Mouse (Mus musculus) embryonic facial prominence, embryonic 11.5 days (tissue): Measurements from ENCODE around the gene Mgarp. TPM values are rescaled to one million over a fixed set of nuclear protein-coding genes. Genes with fewer than 3 reads are reported as not detected.
A peak's percentile ranks its signal among the peaks of the same experiment; 100 is the strongest.
"Not testable (repeated sequence)": the region's sequence is repeated elsewhere in the genome, so short reads cannot be mapped to it uniquely, and the experiment has no call there.

Source experiments
- ATAC-seq: fragments of 200-750 bp; cut with Nextera tagmentation; replicated peaks from 2 replicates; pipeline ENCODE4 v1.8.0; 2017; ENCODE audit warnings: low read depth; ENCODE audit not compliant: insufficient number of reproducible peaks, low FRiP score, low TSS enrichment
- DNase-seq: peaks from one replicate; pipeline ENCODE4 v3.0.0-alpha.2; 2015; ENCODE audit warnings: low spot score
- H3K27ac ChIP-seq: fragments of 300-500 bp; sonication (generic); replicated peaks from 2 replicates; pipeline ENCODE4 v1.5.1; 2014; ENCODE audit warnings: mild to moderate bottlenecking, low read depth, low read length, control low read depth
- H3K27me3 ChIP-seq: fragments of 300-500 bp; sonication (generic); 2 replicates; pipeline ENCODE4 v1.6.1; 2014; ENCODE audit warnings: mild to moderate bottlenecking, low read length, moderate library complexity, mixed read lengths; ENCODE audit not compliant: control insufficient read depth, insufficient read depth
- H3K36me3 ChIP-seq: fragments of 300-500 bp; sonication (generic); replicated peaks from 2 replicates; pipeline ENCODE4 v1.6.1; 2014; ENCODE audit warnings: low read depth, mild to moderate bottlenecking, low read length, moderate library complexity, mixed read lengths; ENCODE audit not compliant: control insufficient read depth, insufficient read depth
- H3K4me1 ChIP-seq: fragments of 300-500 bp; sonication (generic); 2 replicates; pipeline ENCODE4 v1.6.1; 2014; ENCODE audit warnings: low read length, mixed read lengths; ENCODE audit not compliant: control insufficient read depth, insufficient read depth
- H3K4me2 ChIP-seq: fragments of 300-500 bp; sonication (generic); 2 replicates; pipeline ENCODE4 v1.6.1; 2014; ENCODE audit warnings: low read depth, mild to moderate bottlenecking, control low read depth, low read length, moderate library complexity
- H3K4me3 ChIP-seq: fragments of 300-500 bp; sonication (generic); 2 replicates; pipeline ENCODE4 v1.5.1; 2014; ENCODE audit warnings: low read depth, low read length, control low read depth
- H3K9ac ChIP-seq: fragments of 300-500 bp; sonication (generic); replicated peaks from 2 replicates; pipeline ENCODE4 v1.6.1; 2014; ENCODE audit warnings: mild to moderate bottlenecking, control low read depth, low read length
- H3K9me3 ChIP-seq: fragments of 300-500 bp; sonication (generic); replicated peaks from 2 replicates; pipeline ENCODE4 v1.6.1; 2016; ENCODE audit warnings: mild to moderate bottlenecking, low read length, inconsistent platforms, mixed read lengths; ENCODE audit not compliant: control insufficient read depth
- WGBS: fragments of 180-500 bp; shearing (Covaris S2); extraction: QIAGEN DNeasy Blood & Tissue Kit; methylation state at CpG from one replicate; pipeline ENCODE4 v1.1.7; 2014; 5-methylcytosine and 5-hydroxymethylcytosine counted together
- polyA plus RNA-seq: library from polyadenylated mRNA; unstranded; fragments of >200 nt; fragmentation: Nextera tagmentation; extraction: Ambion mirVana; gene quantifications from 2 replicates; pipeline ENCODE4 v1.2.1, GENCODE M21; 2014

Mgarp gene
- polyA plus RNA-seq, 1 experiment from 2014 or later = 9.1 TPM

GRCm38 (mm10) chr3:51402628-51403027, 6.1 kb upstream of the Mgarp start:
- H3K4me1 ChIP-seq = no peaks in the 10 kb centered on the region
- 90% methylated on average over 12 of the region's 12 CpGs for WGBS
- no peak for ATAC-seq

DNA sequence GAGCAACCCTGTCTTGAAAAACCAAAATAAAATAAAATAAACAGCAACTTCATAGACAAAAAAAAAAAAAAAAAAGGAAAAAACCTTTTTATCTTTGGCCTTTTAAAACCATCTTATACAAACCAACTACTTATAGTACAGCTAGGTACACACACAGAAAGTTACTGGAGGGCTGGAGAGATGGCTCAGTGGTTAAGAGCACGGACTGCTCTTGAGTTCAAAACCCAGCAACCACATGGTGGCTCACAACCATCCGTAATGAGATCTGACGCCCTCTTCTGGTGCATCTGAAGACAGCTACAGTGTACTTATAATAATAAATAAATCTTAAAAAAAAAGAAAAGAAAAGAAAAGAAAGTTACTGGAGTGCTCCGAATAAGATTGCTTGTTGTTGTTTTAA, 5.5 kb upstream of the Mgarp start:
- not testable (repeated sequence) for ATAC-seq, H3K4me3 ChIP-seq, H3K27me3 ChIP-seq, H3K4me1 ChIP-seq, H3K9me3 ChIP-seq, H3K36me3 ChIP-seq, H3K27ac ChIP-seq, H3K9ac ChIP-seq, DNase-seq, H3K4me2 ChIP-seq
- WGBS = 59% methylated on average over 4 of the region's 4 CpGs

More at GRCm38 (mm10) chr3:51402628-51403027, 6.1 kb upstream of the Mgarp start:
- H3K27me3 ChIP-seq = no peaks in the 10 kb centered on the region
- H3K9ac ChIP-seq = no peak overlapping the region
- H3K27ac ChIP-seq = no peak overlapping the region
- H3K4me3 ChIP-seq = no peak overlapping the region
- no peak overlapping the region for H3K4me2 ChIP-seq
- H3K9me3 ChIP-seq = no peaks in the 10 kb centered on the region
- DNase-seq = no peak
- no peaks in the 10 kb centered on the region; the same call in 1 of the 2 replicates for H3K36me3 ChIP-seq

- no peak for ATAC-seq
- DNase-seq = no peak
- H3K36me3 ChIP-seq = no peaks in the 10 kb centered on the region
- H3K4me2 ChIP-seq = no peak overlapping the region
- WGBS = 77% methylated on average over 10 of the region's 10 CpGs
- peaks cover 2% of the 10 kb centered on the region; the same call in 1 of the 2 replicates for H3K27me3 ChIP-seq
- H3K9ac ChIP-seq = no peak overlapping the region
- no peaks in the 10 kb centered on the region for H3K4me1 ChIP-seq
- no peaks in the 10 kb centered on the region for H3K9me3 ChIP-seq
- no peak overlapping the region for H3K27ac ChIP-seq
- H3K4me3 ChIP-seq = no peak overlapping the region
Observed at GRCm38 (mm10) chr3:51400682-51401081, 4.1 kb upstream of the Mgarp start.

GRCm38 (mm10) chr3:51399531-51399930, 3.0 kb upstream of the Mgarp start:
- Histone ChIP-seq H3K4me1 (no peaks in the 10 kb centered on the region), H3K27ac (no peak overlapping the region), H3K36me3 (no peaks in the 10 kb centered on the region), H3K9me3 (no peaks in the 10 kb centered on the region), H3K27me3 (peaks cover 5% of the 10 kb centered on the region), H3K9ac (no peak overlapping the region), H3K4me3 (no peak overlapping the region), H3K4me2 (no peak overlapping the region)
- no peak for ATAC-seq
- 62% methylated on average over 4 of the region's 4 CpGs for WGBS
- no peak for DNase-seq

DNA sequence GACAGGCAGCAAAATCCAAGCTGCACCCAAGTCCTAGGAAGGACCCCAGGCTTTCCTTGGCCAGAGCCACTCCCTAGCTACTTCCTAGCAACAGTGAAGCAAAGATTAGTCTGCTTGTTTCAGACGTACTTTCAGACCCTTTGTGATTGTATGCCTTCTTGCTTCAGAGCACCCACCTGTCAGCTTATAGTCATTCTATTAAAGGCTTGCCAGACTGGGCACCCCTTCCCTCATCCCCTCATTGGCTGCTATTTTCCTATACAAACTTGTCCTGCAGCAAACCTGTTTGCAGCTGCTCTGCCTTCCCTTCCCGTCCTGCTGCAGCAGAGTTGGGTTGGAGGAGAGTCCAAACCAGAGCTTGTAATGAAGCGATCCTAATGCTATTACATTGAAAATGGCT, 2.1 kb upstream of the Mgarp start:
- Histone ChIP-seq H3K4me3 (no peak overlapping the region), H3K9me3 (no peaks in the 10 kb centered on the region), H3K4me1 (no peaks in the 10 kb centered on the region), H3K4me2 (no peak overlapping the region), H3K27me3 (peaks cover 5% of the 10 kb centered on the region), H3K36me3 (no peaks in the 10 kb centered on the region), H3K9ac (no peak overlapping the region), H3K27ac (no peak overlapping the region)
- no peak for ATAC-seq
- DNase-seq = no peak
- 14% methylated on average over 3 of the region's 3 CpGs for WGBS

GRCm38 (mm10) chr3:51397700-51398299, 1.3 kb upstream of the Mgarp start:
- Histone ChIP-seq H3K4me1 (no peaks in the 10 kb centered on the region), H3K4me2 (no peak overlapping the region), H3K27ac (no peak overlapping the region), H3K36me3 (no peaks in the 10 kb centered on the region), H3K27me3 (peaks cover 5% of the 10 kb centered on the region), H3K4me3 (no peak overlapping the region), H3K9me3 (no peaks in the 10 kb centered on the region), H3K9ac (no peak overlapping the region)
- WGBS = 35% methylated on average over 15 of the region's 15 CpGs
- ATAC-seq (no peak), DNase-seq (no peak)

GRCm38 (mm10) chr3:51395461-51396145, 935 bp downstream of the Mgarp start:
- Histone ChIP-seq H3K4me2 (no peak overlapping the region; the same call in 1 of the 2 replicates), H3K9ac (no peak overlapping the region), H3K9me3 (no peaks in the 10 kb centered on the region), H3K27ac (no peak overlapping the region), H3K4me1 (no peaks in the 10 kb centered on the region), H3K36me3 (no peaks in the 10 kb centered on the region), H3K27me3 (peaks cover 5% of the 10 kb centered on the region), H3K4me3 (peak overlapping the region; percentile 35; the same call in 1 of the 2 replicates)
- DNase-seq (no peak), ATAC-seq (no peak)
- 14% methylated on average over 19 of the region's 19 CpGs for WGBS

GRCm38 (mm10) chr3:51394881-51395280, 1.7 kb downstream of the Mgarp start:
- Histone ChIP-seq H3K27ac (no peak overlapping the region), H3K27me3 (peaks cover 5% of the 10 kb centered on the region), H3K9me3 (no peaks in the 10 kb centered on the region), H3K4me2 (no peak overlapping the region), H3K4me3 (no peak overlapping the region), H3K36me3 (no peaks in the 10 kb centered on the region), H3K9ac (no peak overlapping the region), H3K4me1 (no peaks in the 10 kb centered on the region)
- ATAC-seq (no peak), DNase-seq (no peak)
- whole genome bisulfite sequencing = 63% methylated on average over 3 of the region's 3 CpGs
